Mouse (Mus musculus) neutrophil, adult 59 days (primary cell): ENCODE measurements around the gene Olfr340. TPM values are rescaled to one million over a fixed set of nuclear protein-coding genes. Genes with fewer than 3 reads are reported as not detected.

Experiments
- total RNA-seq, 2 experiments: library from RNA; stranded (reverse); gene quantifications; 1 replicate in 1 of 2; 2 replicates in 1 of 2; pipeline ENCODE4 v1.2.4; 2023

The Olfr340 gene
- total RNA-seq, result not detected

GRCm38 (mm10) chr2:36452287-36452686 is at the start of gene Olfr340:
Gene Olfr340 (plus strand): TSS chr2:36452587.

GRCm38 (mm10) chr2:36418647-36419046 is 33.7 kb upstream of the Olfr340 start, which contains the start of gene Olfr339:
Gene Olfr339 (plus strand): TSS chr2:36418947.

GRCm38 (mm10) chr2:36482368-36482767 is 30.0 kb downstream of the Olfr340 start, which contains the start of gene Olfr341:
Gene Olfr341 (minus strand): TSS chr2:36482468.

Other genes with a start within 250 kb of the Olfr340 start
- 10 to 100 TPM; 94.6 to 99.2 TPM for gene Ptgs1, start 222.2 kb upstream of the Olfr340 start, total RNA-seq
- gene Olfr338, start 79.1 kb upstream of the Olfr340 start, total RNA-seq, result under 1 TPM; 0.07 to 0.09 TPM
- not detected for gene Olfr339, start 33.6 kb upstream of the Olfr340 start, total RNA-seq
- not detected for gene Olfr341, start 29.9 kb downstream of the Olfr340 start, total RNA-seq
- not detected for gene Olfr342, start 72.4 kb downstream of the Olfr340 start, total RNA-seq
- under 1 TPM in 1 of 2 experiments, not detected in 1; 0.04 TPM for gene Olfr344, start 114.1 kb downstream of the Olfr340 start, total RNA-seq
- not detected for gene Olfr345, start 187.5 kb downstream of the Olfr340 start, total RNA-seq
- not detected for gene Olfr346, start 233.2 kb downstream of the Olfr340 start, total RNA-seq